Mouse (Mus musculus): ENCODE measurements around the gene Slain1.

The Slain1 gene

DNA sequence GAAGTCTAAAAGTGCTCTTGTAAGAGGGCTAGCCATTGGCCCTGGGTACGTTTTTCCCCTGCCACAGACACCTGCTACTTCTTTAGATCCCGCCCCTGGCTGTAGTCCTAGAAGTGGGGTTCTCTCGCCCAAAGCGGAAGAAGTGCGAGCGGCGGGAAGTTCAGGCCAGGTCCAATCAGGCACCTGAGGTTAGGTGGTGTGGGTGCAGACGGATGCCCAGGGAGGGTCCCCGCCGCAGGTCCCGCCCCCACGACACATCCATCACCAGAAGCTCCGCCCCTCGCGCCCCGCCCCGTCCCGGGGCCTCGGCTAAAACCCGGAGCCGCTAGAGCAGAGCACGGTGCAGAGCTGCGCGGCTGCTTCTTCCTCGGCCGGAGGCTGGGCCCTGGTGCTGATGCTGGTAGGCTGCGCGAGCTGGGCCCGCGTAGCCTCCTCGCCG lies at the start of gene Slain1:
Gene Slain1 (plus strand): TSS at position 333 of the 439 bp plus-strand sequence.
- peak; percentile 95 to 98 for DNase-seq

GRCm38 (mm10) chr14:103608063-103608462 lies 42.0 kb upstream of the Slain1 start:
- DNase-seq, result no peak

DNA sequence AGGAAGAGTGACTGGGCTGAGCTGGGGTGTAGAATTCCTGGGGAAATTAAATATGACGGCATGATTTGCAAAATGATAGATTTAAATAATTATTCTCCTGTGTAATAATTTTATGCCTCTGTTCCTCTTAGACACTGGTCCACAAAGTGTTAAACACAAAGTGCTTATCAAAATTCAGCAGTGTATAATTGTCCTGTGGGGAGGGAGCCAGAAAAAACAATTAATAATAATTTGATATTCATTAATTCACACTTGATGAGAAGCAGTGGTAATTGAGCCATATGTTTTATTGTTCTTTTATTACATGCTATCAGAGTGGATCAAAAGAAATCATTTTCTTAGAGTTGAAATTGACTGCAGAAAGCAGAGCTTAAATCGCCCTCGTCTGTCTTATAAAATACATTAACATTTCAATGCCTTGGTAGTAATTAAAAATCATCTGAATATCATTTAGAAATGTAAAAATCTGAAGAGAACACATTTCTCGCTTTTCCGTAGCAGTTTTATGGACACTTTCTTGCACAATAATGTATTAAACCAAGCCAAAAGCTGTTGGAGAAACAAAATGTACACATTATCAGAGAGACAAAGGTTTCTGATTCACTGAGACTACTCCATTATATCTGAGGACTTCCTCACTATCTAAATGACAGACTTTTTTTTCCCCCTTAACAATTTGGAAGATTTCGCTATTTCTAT lies 36.3 kb upstream of the Slain1 start:
- DNase-seq, result no peak

DNA sequence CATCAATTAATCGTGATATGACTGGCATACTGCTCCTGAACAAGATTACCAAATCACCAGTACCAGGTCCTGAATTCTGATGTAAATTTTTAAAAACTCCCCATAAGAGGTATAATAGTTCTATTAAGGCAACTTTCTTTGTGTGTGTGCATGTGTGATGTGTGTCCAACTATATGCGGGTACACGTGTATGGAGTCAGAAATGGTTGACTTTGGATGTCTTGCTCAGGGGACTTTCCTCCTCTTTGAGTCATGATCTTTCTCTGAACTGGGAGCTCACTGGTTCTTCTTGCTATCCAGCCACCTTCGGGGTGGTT lies 35.8 kb upstream of the Slain1 start:
- no peak for DNase-seq

DNA sequence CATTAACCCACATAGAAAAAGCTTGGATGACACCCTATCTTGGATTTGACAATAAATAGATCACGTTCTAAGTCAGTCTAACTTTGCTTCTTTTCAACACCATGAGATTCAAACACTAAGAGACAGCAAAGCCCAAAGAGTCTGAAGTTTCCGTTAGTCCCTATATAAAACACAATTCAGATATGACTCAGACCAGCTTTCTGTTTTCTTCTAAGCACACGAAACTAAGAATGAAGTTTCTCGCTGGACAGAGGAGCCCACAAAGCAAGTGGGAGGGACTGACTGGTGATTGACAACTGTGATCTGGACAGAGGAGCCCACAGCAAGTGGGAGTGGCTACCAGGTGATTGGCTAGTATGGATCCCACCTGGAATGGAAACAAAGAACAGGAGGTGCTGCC lies 30.3 kb upstream of the Slain1 start:
- DNase-seq, result no peak

- no peak for DNase-seq
These were observed 28.8 kb upstream of the Slain1 start for GRCm38 (mm10) chr14:103621207-103621606.

- no peak for DNase-seq
These were observed 23.9 kb upstream of the Slain1 start for GRCm38 (mm10) chr14:103626100-103626499.

GRCm38 (mm10) chr14:103629639-103630364 lies 20.2 kb upstream of the Slain1 start:
- no peak for DNase-seq

GRCm38 (mm10) chr14:103630545-103630944 lies 19.5 kb upstream of the Slain1 start:
- peak in 1 of 2 experiments; percentile 34 for DNase-seq

DNA sequence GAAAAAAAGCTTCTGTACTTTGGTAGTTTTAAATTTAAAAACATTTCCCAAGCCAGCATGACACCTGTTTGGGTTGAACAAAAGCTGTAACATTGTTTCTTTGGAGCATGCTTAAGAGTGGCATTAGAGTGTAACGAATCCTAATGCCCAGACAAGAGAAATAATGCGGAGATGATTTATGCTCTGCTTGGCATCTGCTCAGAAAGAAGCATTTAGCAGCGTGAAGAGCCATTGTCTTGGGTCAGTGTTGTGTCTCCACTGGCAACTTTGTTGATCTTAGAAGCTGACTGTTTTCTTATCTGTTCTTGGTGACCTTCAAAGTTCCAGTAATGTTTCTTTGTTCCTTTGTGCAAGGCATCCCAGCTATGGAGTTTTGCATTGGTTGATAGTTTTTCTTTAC lies 6.1 kb upstream of the Slain1 start:
- DNase-seq, result no peak

- DNase-seq, result no peak
These were observed 2.0 kb upstream of the Slain1 start for GRCm38 (mm10) chr14:103647981-103648380.

DNA sequence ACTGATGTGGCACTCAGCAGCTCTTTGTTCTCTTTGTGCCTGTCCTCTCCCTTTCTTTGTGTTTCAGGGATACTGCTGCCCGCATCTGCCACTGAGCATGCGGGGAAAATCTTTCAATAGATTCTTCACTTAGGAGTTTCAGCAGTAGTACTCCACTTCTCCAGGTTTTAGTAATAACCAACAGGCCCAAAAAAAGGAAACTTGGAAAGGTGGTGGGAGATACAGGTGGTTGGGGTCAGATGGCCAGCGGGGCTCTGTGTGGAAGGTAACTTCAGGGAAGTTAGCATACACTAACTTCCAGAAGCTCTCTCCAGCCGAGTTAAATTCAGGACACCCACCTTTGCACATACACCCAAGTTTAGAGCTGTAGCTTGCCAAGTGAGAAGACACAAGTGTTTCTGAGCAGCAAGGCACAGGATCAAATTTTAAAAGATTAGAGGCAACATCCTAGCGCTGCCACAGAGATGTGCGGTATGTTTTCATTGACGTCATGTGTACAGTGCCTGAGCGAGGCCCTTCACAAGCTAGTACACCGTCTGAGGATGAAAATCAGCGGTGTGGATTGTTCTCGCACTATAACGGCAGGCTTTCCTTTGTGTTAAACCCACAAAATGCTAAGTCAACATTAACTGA lies 1.3 kb upstream of the Slain1 start:
- no peak for DNase-seq

GRCm38 (mm10) chr14:103649302-103649701 lies 726 bp upstream of the Slain1 start:
- DNase-seq, result no peak

DNA sequence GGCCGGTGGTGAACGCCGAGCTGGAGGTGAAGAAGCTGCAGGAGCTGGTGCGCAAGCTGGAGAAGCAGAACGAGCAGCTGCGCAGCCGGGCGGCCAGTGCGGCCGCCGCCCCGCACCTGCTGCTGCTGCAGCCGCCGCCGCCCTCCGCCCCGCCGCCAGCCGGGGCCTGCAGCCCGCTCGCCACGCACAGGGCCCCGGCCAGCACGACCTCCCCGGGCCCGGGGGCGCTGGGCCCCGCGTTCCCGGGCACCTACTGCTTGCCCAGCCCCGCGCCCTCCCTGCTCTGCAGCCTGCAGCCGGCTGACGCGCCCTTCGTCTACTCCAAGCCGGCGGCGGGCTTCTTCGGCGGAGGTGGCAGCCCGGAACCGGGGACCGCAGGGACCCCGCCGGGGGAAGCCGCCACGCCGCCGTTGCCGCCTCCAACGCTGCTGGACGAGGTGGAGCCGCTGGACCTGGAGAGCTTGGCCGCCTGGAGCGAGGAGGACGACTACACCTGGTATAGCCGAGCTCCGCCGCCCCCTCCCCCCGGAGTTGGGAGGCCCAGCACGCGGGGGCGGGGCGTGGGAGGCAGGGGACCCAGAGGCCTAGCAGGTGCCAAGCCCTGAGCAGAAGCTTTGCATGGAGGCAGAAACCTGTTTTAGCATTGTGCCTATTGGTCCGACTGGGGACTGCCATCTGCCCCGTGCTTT lies 529 bp downstream of the Slain1 start:
- peak; percentile 67 to 78 for DNase-seq

- no peak for DNase-seq
These were observed 1.1 kb downstream of the Slain1 start for GRCm38 (mm10) chr14:103651106-103651505.

GRCm38 (mm10) chr14:103651562-103651961 lies 1.5 kb downstream of the Slain1 start:
- no peak for DNase-seq

DNA sequence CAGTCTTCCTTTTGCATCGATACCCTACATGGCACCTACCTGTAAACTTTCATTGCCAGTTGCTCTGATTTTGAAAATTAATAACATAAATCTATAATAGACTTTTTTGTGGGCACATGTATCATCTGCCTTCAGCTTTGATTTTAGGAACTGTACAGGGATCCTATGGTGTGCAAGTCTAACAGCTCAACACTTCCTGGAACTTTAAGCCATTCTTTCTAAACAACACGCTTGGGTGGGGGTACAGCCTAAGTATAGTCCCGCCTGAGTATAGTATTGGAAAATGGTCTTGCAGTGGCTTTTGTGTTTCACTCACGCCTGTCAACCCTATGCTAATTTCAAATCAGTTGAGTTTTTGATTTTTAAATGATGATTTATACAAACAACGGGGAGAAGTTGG lies 2.5 kb downstream of the Slain1 start:
- DNase-seq, result no peak

DNA sequence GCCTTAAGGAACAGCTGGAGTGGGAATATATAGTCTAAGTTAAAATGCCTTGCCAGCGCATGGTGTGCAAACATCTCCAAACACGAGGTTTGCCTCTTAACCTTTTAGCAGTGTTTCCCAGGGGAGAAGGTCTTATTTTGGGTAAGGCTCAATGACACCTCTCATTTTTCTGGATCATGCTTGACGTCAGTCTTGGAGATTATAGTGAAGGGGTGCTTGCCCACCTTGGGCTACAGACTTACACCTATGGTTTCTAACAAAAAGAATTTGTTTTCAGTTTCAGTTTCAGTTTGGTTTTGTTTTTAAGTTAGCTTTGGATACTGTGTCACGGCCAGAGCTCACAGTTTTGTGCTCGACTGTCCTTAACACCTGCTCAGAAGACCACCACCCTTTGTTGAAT lies 3.8 kb downstream of the Slain1 start:
- DNase-seq, result no peak

GRCm38 (mm10) chr14:103655448-103655847 lies 5.4 kb downstream of the Slain1 start:
- no peak for DNase-seq

- no peak for DNase-seq
These were observed 7.8 kb downstream of the Slain1 start for GRCm38 (mm10) chr14:103657876-103658275.

DNA sequence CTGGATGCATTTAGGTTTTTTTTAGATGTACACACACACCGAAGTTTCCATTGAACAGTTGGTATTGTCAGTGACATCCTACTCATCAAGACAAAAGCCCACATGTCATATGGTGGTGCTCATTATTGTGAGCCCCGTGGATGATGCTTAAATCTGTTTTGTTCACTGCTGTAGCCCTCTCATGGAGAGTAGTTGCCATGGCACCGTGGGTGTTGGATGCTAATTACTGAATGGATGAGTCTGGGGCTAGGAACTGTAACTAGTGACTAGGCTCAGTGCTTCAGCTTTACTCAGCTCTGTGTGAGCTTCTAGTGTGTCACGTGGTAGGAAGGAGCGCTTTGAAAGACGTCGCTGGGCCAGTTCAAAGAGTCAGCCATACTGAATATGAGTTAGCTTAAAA lies 13.0 kb downstream of the Slain1 start:
- no peak for DNase-seq

GRCm38 (mm10) chr14:103664391-103664790 lies 14.4 kb downstream of the Slain1 start:
- no peak for DNase-seq

GRCm38 (mm10) chr14:103666347-103666954 lies 16.4 kb downstream of the Slain1 start:
- no peak for DNase-seq

Data from spleen, adult 18-20 months (tissue).